Mouse (Mus musculus): ENCODE results near the gene Sidt2.

Gene Sidt2

GRCm38 (mm10) chr9:45946182-45946871, 8.7 kb downstream of the Sidt2 start:
- DNase-seq = no peak

- peak; percentile 58 to 61 for DNase-seq
Measured at GRCm38 (mm10) chr9:45945721-45946120, 9.3 kb downstream of the Sidt2 start.

GRCm38 (mm10) chr9:45944506-45945400, 10.3 kb downstream of the Sidt2 start:
- DNase-seq = peak; percentile 47 to 52

DNA sequence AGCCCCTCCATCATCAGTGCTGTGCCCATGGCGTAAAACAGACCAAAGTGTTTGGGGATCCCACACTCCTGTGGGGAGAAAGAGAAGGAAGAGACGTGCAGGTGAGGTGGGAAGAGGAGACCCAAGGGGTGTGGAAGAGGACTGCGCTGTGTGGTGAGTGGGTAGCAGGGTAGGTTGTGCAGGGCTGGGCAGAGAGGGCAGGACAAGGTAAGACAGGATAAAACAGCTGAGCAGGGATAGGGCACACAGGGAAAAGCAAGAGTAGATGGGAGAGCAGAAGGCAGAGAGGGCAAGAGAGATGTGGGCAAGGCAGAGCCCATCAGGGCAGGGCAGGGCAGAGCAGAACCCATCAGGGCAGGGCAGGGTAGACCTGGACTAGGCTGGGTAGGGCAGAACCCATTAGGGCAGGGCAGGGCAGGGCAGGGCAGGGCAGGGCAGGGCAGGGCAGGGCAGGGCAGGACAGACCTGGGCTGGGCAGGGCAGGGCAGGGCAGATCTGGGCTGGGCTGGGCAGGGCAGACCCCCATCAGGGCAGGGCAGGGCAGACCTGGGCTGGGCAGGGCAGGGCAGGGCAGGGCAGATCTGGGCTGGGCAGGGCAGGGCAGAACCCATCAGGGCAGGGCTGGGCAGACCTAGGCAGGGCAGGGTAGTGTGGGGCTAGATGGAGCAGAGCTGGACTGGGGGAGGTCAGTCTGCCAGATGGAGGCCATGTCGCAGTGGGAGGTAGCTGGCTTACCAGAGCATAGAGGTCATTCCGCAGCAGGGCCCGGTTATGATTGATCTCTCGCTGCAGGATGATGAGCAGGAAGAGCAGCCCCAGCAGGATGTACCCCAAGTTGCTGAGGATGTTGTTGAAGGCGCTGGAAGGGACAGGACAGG, 11.2 kb downstream of the Sidt2 start:
- DNase-seq = peak; percentile 37 to 57

- DNase-seq = no peak
Measured at GRCm38 (mm10) chr9:45942916-45943315, 12.1 kb downstream of the Sidt2 start.

DNA sequence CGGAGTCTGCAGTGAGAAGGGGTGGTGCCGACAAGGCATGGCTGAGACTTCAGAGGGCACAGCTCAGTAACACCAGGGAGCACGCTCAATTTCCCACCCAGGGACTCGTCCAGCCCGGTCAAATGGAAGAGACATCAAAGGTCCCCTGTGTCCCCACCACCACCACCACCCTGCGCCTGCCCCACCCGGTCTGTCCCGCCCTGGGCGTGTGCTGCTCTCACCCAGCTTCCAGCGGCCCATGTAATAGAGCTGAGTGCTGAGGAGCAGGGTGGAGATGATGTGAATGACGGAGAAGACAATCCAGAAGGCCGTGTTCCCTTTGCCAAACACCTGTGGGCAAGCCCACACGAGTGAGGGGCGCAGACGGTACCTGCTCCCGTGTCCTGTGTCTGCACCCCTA, 12.6 kb downstream of the Sidt2 start:
- no peak for DNase-seq

GRCm38 (mm10) chr9:45941329-45941888, 13.6 kb downstream of the Sidt2 start:
- DNase-seq = peak in 1 of 2 experiments; percentile 57

DNA sequence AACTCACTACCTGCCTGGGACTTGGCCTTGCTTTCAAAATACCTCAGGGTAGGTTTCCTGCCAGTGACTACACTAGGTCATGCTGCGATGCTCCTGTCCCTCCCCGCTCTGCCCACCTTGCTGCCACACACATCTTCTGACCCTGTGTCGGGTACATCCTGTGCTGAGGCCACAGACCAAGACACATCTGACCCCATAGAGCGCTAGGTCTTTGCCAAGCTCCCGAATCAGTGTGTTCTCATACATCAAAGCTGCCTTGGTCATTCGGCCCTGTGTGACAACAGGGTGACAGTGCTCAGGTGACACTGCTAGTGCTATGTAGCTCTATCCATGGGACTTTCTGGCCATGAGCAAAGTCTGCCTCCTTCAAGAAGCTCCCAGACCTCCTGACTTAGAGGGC, 15.3 kb downstream of the Sidt2 start:
- no peak for DNase-seq

DNA sequence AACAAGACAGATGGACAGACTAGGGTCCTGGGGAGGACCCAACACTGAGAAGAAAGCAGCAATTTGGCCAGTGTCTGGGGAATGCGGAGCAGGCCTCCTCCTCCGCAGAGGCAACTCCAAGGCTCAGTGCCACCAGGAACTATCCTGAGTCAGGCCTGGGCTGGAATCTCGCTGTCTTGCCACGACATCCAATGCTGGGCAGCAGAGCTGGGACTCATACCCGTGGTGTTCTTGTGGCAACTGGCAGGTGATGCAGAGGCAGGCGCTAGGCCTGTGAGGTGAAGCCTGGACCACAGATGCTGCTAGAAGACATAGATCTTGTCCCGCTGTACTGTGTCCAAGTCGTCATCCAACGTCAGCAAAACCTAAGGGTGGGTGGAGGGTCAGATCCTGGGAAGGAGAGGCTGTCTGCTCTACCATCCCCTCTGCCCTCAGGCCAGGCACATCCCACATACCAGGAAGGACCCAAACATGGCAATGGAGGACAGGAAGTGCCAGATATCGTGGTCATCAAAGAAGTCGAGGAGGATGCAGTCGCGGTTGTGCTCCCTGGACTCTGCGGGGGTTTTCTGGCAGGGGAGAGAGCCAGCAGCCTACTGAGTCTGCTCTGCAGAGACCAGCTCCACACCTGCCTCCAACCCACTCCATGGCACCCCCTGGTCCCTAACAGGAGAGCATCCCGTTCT, 16.0 kb downstream of the Sidt2 start:
- DNase-seq = no peak

DNA sequence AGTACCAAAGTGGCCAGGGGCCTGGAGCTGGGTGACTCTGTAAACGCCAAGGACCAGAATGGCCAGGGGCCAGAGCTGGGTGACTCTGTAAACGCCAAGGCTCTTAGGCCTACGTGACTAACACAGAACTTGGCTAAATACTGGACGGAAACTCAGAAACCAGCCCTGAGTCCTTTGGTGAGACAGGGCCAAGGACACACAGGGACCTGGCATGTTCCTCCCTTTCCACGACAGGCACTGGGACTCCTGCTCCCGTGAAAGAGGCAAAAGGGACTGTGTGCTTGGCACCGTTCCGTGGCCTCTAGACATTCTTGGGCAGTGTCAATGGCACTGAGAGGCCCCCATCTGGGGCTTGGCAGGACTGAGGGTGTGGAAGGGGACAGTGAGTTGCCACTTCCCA, 17.0 kb downstream of the Sidt2 start:
- peak in 1 of 2 experiments; percentile 31 for DNase-seq

DNA sequence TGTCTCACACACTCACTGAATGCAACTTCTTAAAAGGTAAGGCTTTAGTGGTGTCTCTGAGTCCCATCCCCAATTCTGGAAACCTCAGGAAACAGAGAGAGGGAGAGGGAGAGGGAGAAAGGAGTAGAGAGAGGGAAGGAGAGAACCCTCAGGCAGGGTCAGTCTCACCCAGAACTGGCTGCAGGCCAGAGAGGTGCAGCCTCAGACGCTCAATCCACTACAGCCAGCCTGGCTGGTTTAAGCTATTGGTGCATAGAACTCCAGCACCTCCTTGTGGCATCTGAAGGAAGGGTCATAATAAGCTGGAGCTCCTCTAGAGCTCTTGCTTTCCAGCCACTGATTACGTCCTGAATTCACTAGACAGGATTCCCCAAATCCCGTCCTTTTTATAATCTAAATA, 18.2 kb downstream of the Sidt2 start:
- DNase-seq = peak; percentile 58 to 61

DNA sequence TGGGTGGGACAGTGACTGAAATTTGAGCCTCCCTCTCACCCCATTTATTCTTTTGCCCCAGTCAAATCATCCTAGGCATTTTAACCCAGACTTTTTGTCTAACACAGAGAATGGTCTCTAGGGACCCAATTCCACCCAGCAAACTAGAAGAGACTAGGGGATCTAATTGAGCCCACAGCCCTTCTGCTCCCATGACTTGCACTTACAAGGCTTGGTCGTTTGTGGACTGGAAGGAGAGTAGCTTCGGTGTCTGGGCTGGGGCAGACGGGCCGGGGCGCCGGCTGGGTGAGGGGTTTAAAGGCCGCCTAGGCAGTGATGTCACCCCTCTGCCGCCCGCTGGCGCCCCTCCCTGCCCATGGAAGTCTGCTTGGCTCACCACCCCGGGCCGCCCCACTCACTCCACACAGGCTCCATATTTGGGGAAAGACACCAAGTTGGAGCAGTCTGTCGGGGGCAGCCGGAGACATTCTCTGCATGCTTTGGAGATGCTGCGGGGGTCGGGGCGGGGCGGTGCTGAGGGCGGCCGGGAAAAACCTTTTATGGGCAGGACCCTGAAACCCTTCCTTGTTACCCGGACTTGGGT, 19.3 kb downstream of the Sidt2 start, which contains the start of gene Tagln:
Tagln (minus strand) TSS at position 431 of the 583 bp plus-strand sequence.
- no peak for DNase-seq

GRCm38 (mm10) chr9:45932571-45933415, 22.3 kb downstream of the Sidt2 start:
- peak in 1 of 2 experiments; percentile 10 for DNase-seq

DNA sequence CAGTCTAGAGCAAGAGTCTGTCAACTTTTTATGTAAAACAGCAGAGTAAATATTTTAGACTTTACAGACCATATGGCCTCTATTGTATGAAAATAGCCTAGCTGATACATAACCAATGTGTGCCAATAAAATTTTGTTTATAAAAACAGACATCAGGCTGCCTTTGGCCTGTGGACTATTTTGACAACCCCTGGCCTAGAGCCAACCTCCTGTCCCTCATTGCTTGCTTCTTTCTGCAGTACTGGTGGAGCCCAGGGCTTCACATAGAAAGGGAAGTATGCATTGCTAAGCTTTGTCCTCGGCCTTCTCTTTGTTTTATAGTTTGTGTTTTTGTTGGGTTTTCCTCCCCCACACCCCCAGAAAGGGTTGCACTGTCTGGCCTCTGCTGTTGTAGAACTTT, 23.1 kb downstream of the Sidt2 start:
- peak in 1 of 2 experiments; percentile 13 for DNase-seq

DNA sequence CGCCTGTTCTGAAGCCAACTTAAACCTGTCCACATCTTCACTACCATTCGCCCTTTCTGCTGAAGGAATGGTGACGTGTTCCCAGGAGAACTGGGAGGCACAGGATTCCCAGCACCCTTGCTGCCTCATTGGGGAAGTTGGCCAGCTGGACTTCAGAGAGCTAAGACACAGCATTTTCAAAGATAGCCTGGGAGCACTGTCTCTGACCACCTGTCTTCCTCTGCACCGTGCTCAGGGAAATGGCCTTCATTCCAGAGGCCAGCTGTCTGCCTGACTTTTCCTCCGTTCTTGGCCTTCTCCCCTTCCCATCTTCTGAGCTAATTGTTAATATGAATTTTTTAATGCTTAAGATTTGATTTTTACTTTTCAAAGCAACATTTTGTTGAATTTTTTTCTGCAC, 25.8 kb downstream of the Sidt2 start:
- DNase-seq = no peak

GRCm38 (mm10) chr9:45919895-45920294, 35.2 kb downstream of the Sidt2 start:
- no peak for DNase-seq

- DNase-seq = peak in 1 of 2 experiments; percentile 34
Measured at GRCm38 (mm10) chr9:45917041-45917934, 37.8 kb downstream of the Sidt2 start.

DNA sequence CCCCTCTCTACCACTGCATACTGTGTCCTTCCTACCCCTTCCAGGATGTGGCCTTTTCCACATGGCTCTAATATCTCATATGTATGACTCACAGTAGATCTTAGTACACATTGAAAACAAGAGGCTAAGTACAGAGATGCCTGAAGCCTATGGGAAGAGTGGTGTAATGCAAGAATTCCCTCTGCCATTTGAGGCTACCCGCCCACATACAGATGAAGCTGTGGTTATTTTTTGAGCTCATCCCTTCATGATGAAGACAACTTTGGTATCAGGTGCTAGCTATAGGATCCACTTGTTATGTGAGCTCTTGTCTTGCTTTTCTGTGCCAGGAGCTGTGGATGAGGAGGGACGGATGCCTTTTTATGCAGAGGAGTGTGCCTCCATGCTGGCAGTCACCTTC, 39.4 kb downstream of the Sidt2 start:
- no peak for DNase-seq

DNA sequence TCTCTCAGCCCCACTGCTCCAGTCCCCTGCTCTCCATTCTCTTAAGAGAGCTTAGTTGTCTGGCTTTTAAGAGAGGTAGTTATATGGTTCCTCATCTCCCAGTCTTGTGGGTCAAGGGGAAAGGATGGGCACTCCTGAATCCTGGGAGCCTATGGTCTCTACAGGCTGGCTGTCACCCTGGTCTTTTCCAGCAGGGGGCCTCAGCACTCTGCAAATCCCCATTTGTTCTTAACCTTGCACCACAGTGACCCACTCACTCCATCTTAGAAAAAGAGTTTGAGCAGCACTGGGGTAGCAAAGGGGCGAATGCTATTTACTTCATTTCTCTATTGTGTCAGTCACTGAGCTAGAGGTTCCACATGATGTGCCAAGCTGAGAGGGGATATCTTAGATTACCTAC, 43.4 kb downstream of the Sidt2 start:
- peak; percentile 42 to 43 for DNase-seq
